Mouse (Mus musculus): Measurements from ENCODE around the gene 4930556J24Rik.
"Not testable (repeated sequence)": the region's sequence is repeated elsewhere in the genome, so short reads cannot be mapped to it uniquely, and the experiment has no call there.

4930556J24Rik gene

GRCm38 (mm10) chr11:3976678-3977077, at the start of gene 4930556J24Rik:
4930556J24Rik (minus strand) TSS chr11:3976778.
- no peak for DNase-seq (ENCODE audit: low spot score in 2 of 2)

DNA sequence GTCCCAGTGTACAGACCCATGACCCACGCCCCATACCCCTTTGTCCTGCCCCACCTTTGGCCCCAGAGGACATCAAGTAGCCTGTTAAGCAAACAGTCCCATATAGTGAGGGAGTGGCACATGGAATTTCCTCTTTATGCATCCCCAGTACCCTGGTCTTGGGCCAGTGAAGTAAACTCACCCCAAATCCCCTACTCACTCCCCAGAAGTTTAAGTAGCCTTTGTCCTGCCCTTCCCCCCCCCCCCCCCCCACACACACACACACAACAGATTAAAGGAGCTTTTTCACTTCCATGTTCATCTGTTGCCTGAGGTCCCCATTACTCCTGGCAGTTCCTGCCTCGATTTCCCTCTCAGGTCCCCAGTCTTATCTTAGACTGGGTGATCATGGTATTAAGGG, 46.7 kb upstream of the 4930556J24Rik start:
- no peak for DNase-seq (ENCODE audit: low spot score in 2 of 2)

GRCm38 (mm10) chr11:4022111-4022510, 45.5 kb upstream of the 4930556J24Rik start:
- DNase-seq (ENCODE audit: low spot score in 2 of 2), result not testable (repeated sequence)

GRCm38 (mm10) chr11:4015796-4016195, 39.2 kb upstream of the 4930556J24Rik start:
- not testable (repeated sequence) for DNase-seq (ENCODE audit: low spot score in 2 of 2)

DNA sequence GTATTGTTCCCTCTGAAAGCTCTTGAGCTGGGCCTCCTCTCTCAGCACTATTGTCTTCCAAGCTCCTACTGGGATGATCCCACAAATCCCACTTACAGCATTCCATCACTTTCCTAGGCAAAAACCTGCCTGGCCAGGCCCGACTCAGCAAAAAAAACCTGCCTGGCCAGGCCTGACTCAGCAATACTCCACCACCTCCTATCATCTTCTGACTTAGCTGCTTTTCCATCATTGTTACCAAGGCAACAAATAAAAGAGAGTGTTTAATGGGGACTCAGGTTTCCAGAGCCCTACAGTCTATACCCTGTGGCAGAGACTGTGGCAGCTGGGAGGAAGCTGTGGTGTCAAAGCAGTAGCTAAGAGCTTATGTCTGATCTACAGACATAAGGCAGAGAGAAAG, 36.0 kb upstream of the 4930556J24Rik start:
- no peak for DNase-seq (ENCODE audit: low spot score in 2 of 2)

DNA sequence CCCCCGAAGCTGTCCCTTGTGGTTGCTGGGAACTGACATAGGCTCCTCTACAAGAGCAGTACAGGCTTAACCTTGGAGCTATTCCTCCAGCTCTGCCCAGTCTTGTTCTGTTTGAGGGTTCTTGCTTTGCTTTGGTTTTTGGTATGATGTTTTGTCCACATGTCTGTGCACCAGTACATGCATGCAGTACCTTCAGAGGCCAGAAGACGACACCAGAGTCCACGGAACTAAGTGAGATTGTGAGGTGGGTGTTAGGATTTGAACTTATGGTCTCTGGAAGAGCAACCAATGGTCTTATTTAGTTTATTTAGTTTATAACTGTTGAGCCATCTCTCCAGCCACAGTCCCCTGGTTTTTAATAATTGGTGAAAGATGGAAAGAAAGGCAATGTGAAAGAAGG, 29.9 kb upstream of the 4930556J24Rik start:
- DNase-seq (ENCODE audit: low spot score in 2 of 2), result no peak

- DNase-seq (ENCODE audit: low spot score in 2 of 2), result no peak
Observed at GRCm38 (mm10) chr11:4005220-4005805, 28.7 kb upstream of the 4930556J24Rik start.

DNA sequence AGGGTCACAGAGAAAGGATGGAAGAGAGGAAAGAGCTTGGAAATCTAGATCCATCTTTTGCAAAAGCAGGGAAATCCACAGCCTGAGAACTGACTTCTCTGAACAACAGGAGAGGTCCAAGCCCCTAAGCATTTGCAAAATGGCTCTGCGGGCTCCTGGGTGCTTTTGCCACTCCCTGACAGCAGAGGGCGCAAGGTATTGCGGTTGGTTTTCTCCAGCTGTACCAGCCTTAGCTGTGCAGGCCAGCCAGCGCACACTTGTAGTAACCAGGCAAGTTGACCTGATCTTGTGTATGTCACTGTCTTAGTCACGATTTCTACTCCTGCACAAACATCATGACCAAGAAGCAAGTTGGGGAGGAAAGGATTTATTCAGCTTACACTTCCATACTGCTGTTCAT, 25.0 kb upstream of the 4930556J24Rik start:
- no peak for DNase-seq (ENCODE audit: low spot score in 2 of 2)

- no peak for DNase-seq (ENCODE audit: low spot score in 2 of 2)
Observed at GRCm38 (mm10) chr11:3999547-3999946, 23.0 kb upstream of the 4930556J24Rik start.

- no peak for DNase-seq (ENCODE audit: low spot score in 2 of 2)
Observed at GRCm38 (mm10) chr11:3997978-3998720, 21.6 kb upstream of the 4930556J24Rik start.

DNA sequence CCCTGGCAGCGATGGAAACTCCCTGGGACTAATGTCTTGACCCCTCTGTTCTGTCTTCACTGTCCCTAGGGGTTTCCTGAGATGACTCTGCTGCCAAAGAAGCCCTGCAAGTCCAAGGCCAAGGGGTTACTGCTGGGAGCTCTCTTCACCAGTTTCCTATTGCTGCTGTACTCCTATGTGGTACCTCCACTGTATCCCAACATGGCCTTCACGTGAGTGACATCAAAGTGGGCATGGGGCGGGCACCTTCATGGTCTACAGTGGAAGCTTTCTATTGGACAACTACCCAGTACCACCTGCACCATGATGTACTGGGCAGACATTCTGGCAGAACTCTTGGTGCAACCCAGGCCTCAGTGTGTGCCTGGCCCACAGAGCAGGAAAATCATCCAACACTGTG, 20.3 kb upstream of the 4930556J24Rik start:
- no peak for DNase-seq (ENCODE audit: low spot score in 2 of 2)

GRCm38 (mm10) chr11:3995511-3995910, 18.9 kb upstream of the 4930556J24Rik start:
- DNase-seq (ENCODE audit: low spot score in 2 of 2), result no peak

DNA sequence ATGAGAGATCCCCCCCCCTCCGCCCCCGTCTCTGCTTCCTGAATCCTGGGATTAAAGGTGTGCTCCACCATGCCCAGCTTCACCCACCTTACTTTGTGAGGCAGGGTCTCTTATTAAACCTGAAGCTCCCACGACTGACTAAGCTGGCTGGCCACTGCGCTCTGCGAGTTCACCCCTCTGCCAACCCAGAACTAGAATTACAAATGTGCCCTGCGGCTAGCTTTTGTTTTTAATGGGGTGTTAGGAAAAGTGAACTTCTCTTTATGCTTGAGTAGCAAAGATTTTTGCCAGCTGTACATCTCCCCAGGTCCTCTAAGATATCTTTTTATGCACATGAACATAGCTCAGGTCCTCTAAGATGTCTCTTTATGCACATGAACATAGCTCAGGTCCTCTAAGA, 17.3 kb upstream of the 4930556J24Rik start:
- DNase-seq (ENCODE audit: low spot score in 2 of 2), result no peak

DNA sequence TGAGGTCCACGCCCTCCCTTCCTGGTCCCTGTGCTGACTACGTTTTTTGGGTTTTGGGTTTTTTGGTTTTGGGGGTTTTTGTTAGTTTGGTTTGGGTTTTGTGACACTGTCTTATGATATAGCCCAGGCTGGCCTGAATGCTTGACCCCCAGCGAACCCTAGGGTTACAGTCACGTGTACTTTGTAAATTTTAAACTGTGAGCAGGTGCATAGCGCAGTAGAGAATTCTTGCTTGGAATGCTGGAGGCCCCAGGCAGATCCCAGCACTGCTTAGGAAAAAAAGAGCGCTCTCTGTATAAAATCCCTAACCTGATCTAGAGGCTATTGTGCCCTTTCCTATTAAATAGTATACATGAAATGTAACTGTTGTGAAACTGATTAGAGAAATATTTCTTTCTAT, 16.6 kb upstream of the 4930556J24Rik start:
- DNase-seq (ENCODE audit: low spot score in 2 of 2), result no peak

DNA sequence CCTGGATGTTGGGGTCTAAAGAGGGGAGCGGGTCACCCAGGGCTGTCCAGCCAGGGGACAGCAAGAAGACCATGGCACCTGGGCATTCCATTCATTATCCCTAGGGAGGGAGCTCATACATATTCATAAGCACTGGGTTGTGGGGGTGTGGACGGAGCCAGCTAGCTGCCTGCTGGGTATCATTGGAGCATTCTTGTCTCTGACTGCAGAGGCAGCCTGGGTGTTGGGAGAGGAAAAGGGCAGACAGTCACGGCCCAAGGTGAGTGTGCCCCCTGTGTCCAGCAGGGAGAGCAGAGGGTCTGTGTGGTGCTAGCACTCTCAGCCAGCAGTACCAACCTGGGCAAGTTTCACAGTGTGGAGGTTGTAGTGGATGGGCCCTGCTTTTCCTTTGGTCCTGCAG, 13.2 kb upstream of the 4930556J24Rik start:
- DNase-seq (ENCODE audit: low spot score in 2 of 2), result no peak

DNA sequence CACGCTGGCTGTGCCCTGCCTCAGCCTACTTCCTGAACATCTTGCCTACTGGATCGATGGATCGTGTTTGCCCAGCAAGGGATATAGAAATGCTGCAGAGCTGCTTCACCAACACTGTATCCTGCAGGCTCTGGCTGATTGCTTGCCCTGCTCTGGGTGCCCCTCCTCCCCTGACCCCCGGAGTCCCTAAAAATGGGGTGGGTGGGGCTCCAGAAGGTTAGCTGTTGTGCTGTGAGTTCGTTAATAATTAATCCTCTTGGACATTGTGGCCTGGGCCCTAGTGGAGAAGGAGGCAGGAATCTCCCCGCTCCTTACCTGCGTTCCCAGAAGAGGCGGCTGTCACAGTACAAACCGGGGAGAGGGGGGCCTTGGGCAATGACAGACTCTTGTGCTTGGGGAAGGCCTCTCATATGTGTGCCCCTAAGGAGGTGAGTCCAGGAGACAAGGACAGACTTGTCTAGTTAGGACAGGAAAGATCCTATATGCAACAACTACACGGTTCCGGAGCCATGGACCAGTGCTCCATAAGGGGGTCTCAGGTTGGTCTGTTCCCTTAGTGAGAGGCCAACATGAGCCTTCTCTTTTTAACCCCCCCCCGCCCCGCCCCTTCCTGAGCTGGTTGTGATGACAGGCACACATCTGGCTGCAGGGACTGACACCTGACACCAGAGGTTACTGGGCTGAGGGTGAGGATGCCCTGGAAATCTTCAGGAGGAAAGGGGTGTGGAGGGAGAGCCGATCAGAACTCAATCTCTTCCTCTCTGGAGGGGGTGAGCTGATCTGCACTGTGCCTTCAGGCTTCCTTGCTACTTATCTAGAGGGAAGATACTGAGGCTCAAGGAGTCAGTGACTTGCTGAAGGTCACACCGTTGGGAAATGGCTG, 7.5 kb upstream of the 4930556J24Rik start:
- DNase-seq (ENCODE audit: low spot score in 2 of 2), result no peak

DNA sequence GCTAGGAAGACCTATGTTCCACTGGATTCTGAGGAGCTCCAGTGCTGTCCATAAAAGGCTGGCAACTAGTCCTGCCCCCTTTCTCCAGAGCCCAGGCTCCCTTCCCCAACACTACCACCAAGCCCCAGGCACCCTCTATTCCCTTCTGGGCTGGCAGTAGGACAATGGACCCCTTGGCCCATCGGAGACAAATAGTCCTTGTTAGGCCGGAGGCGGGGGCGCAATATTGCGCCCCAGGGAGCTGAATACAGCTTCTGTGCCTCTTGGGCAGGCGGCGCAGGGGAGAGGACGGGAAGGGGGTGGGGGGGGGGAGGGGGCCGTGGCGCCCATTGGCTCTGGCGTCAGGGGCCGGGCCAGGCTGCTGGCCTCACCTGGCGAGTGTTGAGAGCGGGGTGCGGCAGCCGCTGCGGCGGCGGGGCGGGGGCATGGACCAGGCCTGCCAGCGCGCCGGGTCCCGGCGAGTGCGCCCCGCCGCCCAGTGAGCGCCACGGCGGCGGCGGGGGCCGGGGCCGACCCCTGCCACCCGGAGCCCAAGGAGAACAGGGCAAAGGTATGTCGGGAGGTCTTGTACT, 6.8 kb upstream of the 4930556J24Rik start, which contains the start of gene Gal3st1:
Gene Gal3st1 (plus strand): TSS at position 346 of the 572 bp plus-strand sequence.
- no peak for DNase-seq (ENCODE audit: low spot score in 2 of 2)

DNA sequence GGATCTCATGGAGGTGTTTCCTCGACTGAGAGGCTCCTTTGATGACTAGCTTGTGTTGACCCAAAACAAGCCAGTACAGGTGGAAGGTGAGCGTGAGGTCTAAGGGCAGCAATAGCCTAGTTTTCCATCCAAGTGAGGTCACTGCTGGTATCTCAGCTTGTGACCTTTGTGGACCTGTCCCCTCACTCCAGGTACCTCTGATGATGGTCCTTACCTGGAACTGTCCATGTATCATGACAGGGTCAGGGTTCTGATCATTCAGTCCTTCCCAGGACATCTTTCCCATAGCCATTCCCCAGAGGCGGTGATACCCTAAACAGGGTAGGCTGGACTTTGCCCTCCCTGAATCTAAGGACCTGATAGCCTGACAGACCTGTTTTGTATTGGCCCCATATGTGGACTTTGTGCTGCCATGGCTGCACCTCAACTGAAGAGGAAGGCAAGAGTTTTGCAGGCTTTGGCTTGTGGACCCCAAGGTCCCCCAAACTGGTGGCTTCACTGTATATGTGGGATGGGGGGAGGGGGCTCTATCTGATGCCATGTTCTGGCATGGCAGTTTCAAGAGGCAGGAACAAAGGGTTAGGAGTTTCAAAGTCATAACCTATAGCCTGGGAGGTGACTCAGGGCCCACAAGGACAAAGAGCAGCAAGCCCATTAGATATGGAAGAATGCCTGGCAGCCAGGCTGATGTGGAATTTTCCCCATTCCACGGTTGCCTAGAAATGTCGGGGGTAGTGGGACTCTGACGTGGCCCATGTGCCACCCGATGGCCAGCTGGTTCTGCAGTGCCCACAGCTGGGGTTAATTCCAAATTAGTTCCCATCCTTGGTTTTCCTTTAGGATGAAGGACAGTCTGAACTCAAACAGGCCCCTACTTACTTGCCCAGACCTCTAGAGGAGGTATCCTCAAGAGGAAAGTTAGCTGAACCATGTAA, 6.0 kb upstream of the 4930556J24Rik start:
- no peak for DNase-seq (ENCODE audit: low spot score in 2 of 2)

- no peak for DNase-seq (ENCODE audit: low spot score in 2 of 2)
Observed at GRCm38 (mm10) chr11:3981536-3981935, 5.0 kb upstream of the 4930556J24Rik start.

DNA sequence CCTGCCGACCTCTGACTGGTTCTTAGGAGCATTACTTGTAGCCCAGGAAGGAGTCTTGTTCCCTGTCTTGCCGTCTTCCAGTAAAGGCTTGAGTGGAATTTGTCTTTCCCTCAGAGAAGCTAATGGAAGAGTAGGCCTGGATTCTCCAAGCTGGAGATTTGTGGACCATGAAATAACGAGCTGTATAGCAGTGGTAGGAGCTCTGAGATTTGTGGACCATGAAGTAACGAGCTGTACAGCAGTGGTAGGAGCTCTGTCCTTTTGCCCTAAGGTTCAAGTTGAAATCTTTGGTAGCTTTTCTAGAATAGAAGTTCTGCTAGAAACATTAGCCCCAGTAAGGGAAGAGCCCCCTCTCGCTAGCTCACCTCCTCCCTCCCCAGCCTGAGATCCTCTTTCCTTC, 1.8 kb upstream of the 4930556J24Rik start:
- no peak for DNase-seq (ENCODE audit: low spot score in 2 of 2)

DNA sequence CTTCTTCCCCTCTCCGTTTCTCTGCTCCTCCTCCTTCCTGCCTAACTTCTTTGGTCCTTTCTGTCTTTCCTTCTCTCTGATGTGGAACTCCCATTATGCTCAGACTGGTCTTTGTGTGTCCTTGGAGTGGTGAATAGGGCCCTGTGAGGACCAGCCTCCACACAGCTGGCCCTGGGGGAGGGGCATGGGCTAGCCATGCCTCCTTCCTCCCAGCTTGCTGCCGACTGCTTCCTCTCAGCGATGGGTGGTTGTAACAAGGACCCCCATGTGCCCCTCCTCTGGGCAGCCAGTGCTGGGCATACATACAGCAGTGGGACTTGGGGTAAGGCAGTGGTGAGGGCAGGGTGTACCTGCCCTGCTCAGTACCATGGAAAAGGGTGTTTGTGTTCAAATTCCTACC, 2.3 kb downstream of the 4930556J24Rik start:
- no peak for DNase-seq (ENCODE audit: low spot score in 2 of 2)
